Mouse (Mus musculus): ENCODE data around the gene Yars. TPM values are rescaled to one million over a fixed set of nuclear protein-coding genes. Genes with fewer than 3 reads are reported as not detected.

Yars gene
- total and polyA plus RNA-seq, 3 experiments = 89.5 to 539 (median 179) TPM

GRCm38 (mm10) chr4:129179560-129179959 lies 10.0 kb upstream of the Yars start:
- peak; percentile 25 for DNase-seq (ENCODE audit: low read depth, low spot score)
- Histone ChIP-seq H3K27me3 (ENCODE audit: control insufficient read depth in 1 of 2, insufficient read depth in 2 of 2, low read length in 2 of 2) (no peaks in the 10 kb centered on the region), H3K36me3 (ENCODE audit: control insufficient read depth in 1 of 2, insufficient read depth in 2 of 2, low read length in 2 of 2) (peaks cover 5 to 17% of the 10 kb centered on the region in 2 experiments), H3K4me3 (ENCODE audit: control insufficient read depth in 1 of 2, insufficient read depth in 1 of 2, low read depth in 2 of 2, low read length in 2 of 2) (no peak overlapping the region), H3K27ac (ENCODE audit: control insufficient read depth, low read depth, low read length) (no peak overlapping the region), H3K9ac (ENCODE audit: control insufficient read depth, low read depth, low read length, poor library complexity, severe bottlenecking) (no peak overlapping the region), H3K79me2 (ENCODE audit: control insufficient read depth, insufficient read depth, low read length, poor library complexity) (no peaks in the 10 kb centered on the region), H3K4me1 (ENCODE audit: control insufficient read depth in 1 of 2, insufficient read depth in 2 of 2, low read length in 2 of 2) (peaks cover 3% of the 10 kb centered on the region in 2 experiments; a peak in 2 of 4 replicates), H3K9me3 (replicated peaks; ENCODE audit: insufficient read depth, low read length) (no peaks in the 10 kb centered on the region)
- TF ChIP-seq JUND (IDR thresholded peaks at IDR 0.05; ENCODE audit: low read depth, low read length) (no peak), CTCF (IDR thresholded peaks at IDR 0.05 in 2 of 3, conservative IDR thresholded peaks at IDR 0.05 in 1 of 3; ENCODE audit: control insufficient read depth in 1 of 3, insufficient read depth in 1 of 3, low read depth in 2 of 3, low read length in 3 of 3, poor library complexity in 1 of 3, severe bottlenecking in 1 of 3) (peak in 1 of 3 experiments; percentile 55; a peak in 2 of 6 replicates), SMC3 (IDR thresholded peaks at IDR 0.05; ENCODE audit: low read depth, low read length) (peak; percentile 41; the same call in 1 of the 2 replicates), RAD21 (IDR thresholded peaks at IDR 0.05; ENCODE audit: low read depth, low read length) (peak; percentile 55)

- H3K79me2 ChIP-seq (ENCODE audit: control insufficient read depth, insufficient read depth, low read length, poor library complexity) = peaks cover 39% of the 10 kb centered on the region
- H3K27me3 ChIP-seq (ENCODE audit: control insufficient read depth in 1 of 2, insufficient read depth in 2 of 2, low read length in 2 of 2) = no peaks in the 10 kb centered on the region
- H3K27ac ChIP-seq (ENCODE audit: control insufficient read depth, low read depth, low read length) = no peak overlapping the region
- TF ChIP-seq MXI1 (IDR thresholded peaks at IDR 0.05; ENCODE audit: low read depth, low read length) = no peak
- no peak for TF ChIP-seq BHLHE40 (IDR thresholded peaks at IDR 0.05; ENCODE audit: borderline replicate concordance, low read depth, low read length)
- TF ChIP-seq EP300 (IDR thresholded peaks at IDR 0.05; ENCODE audit: low read depth in 1 of 2, low read length in 2 of 2) = 0 out of 4 replicates have a peak, but pooled peaks of 1 of the 2 experiments have one; percentile 7
- peak; percentile 50; the same call in 1 of the 2 replicates for TF ChIP-seq ZNF384 (IDR thresholded peaks at IDR 0.05; ENCODE audit: low read depth, low read length)
- no peak for TF ChIP-seq CTCF (IDR thresholded peaks at IDR 0.05 in 2 of 3, conservative IDR thresholded peaks at IDR 0.05 in 1 of 3; ENCODE audit: control insufficient read depth in 1 of 3, insufficient read depth in 1 of 3, low read depth in 2 of 3, low read length in 3 of 3, poor library complexity in 1 of 3, severe bottlenecking in 1 of 3)
- no peak for DNase-seq (ENCODE audit: low read depth, low spot score)
- peak overlapping the region; percentile 68 to 88 for H3K4me3 ChIP-seq (ENCODE audit: control insufficient read depth in 1 of 2, insufficient read depth in 1 of 2, low read depth in 2 of 2, low read length in 2 of 2)
- H3K36me3 ChIP-seq (ENCODE audit: control insufficient read depth in 1 of 2, insufficient read depth in 2 of 2, low read length in 2 of 2) = peaks cover 8 to 26% of the 10 kb centered on the region in 2 experiments
- H3K4me1 ChIP-seq (ENCODE audit: control insufficient read depth in 1 of 2, insufficient read depth in 2 of 2, low read length in 2 of 2) = peaks cover 6 to 19% of the 10 kb centered on the region in 2 experiments
- peak overlapping the region; percentile 90 for H3K9ac ChIP-seq (ENCODE audit: control insufficient read depth, low read depth, low read length, poor library complexity, severe bottlenecking)
- no peaks in the 10 kb centered on the region for H3K9me3 ChIP-seq (replicated peaks; ENCODE audit: insufficient read depth, low read length)
These were observed 1.4 kb upstream of the Yars start for GRCm38 (mm10) chr4:129188041-129188659.

- peaks cover 6 to 19% of the 10 kb centered on the region in 2 experiments for H3K4me1 ChIP-seq (ENCODE audit: control insufficient read depth in 1 of 2, insufficient read depth in 2 of 2, low read length in 2 of 2)
- H3K27me3 ChIP-seq (ENCODE audit: control insufficient read depth in 1 of 2, insufficient read depth in 2 of 2, low read length in 2 of 2) = no peaks in the 10 kb centered on the region
- no peak for DNase-seq (ENCODE audit: low read depth, low spot score)
- peak overlapping the region; percentile 68 to 88 for H3K4me3 ChIP-seq (ENCODE audit: control insufficient read depth in 1 of 2, insufficient read depth in 1 of 2, low read depth in 2 of 2, low read length in 2 of 2)
- H3K27ac ChIP-seq (ENCODE audit: control insufficient read depth, low read depth, low read length) = peak overlapping the region; percentile 58
- H3K9me3 ChIP-seq (replicated peaks; ENCODE audit: insufficient read depth, low read length) = no peaks in the 10 kb centered on the region
- H3K9ac ChIP-seq (ENCODE audit: control insufficient read depth, low read depth, low read length, poor library complexity, severe bottlenecking) = peak overlapping the region; percentile 90
- peak in 1 of 2 experiments; percentile 43; a peak in 2 of 4 replicates for TF ChIP-seq POLR2A (IDR thresholded peaks at IDR 0.05; ENCODE audit: control insufficient read depth in 1 of 2, insufficient read depth in 1 of 2, low read depth in 1 of 2, low read length in 2 of 2, poor library complexity in 1 of 2)
- TF ChIP-seq ZC3H11A (IDR thresholded peaks at IDR 0.05; ENCODE audit: low read depth, low read length) = no peak
- no peak for TF ChIP-seq E2F4 (IDR thresholded peaks at IDR 0.05; ENCODE audit: borderline replicate concordance, low read depth, low read length)
- H3K36me3 ChIP-seq (ENCODE audit: control insufficient read depth in 1 of 2, insufficient read depth in 2 of 2, low read length in 2 of 2) = peaks cover 15 to 28% of the 10 kb centered on the region in 2 experiments
- H3K79me2 ChIP-seq (ENCODE audit: control insufficient read depth, insufficient read depth, low read length, poor library complexity) = peaks cover 45% of the 10 kb centered on the region
These were observed 588 bp upstream of the Yars start for GRCm38 (mm10) chr4:129188803-129189541.

All from MEL (cell line).